Mouse (Mus musculus): ENCODE measurements around the gene Osgin1. TPM values are rescaled to one million over a fixed set of nuclear protein-coding genes. Genes with fewer than 3 reads are reported as not detected.
A peak's percentile ranks its signal among the peaks of the same experiment; 100 is the strongest.

The Osgin1 gene
- polyA plus RNA-seq, 1 experiment from 2014 or later: 19.6 TPM

DNA sequence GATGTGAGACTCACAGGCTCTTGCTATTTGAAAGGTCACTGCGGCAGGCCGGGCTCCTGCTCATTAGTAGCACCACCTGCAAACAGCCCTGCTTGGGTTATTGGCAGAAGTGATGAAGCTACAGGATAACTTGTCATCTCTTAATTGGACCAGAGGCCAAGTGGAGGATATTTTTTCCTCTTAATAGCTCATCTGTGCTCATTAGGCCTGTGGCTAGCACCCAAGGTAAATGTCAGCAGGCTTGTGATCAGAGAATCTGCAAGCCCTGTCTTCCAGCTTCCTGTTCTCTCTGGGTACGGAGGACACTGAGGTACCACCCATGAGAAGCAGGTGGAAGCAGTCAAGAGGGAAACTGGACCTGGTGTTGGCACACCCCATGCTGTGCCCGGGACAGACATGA, 17.2 kb downstream of the Osgin1 start:
- H3K27ac ChIP-seq (ENCODE audit: low read depth, low read length): no peak overlapping the region
- no peak overlapping the region for H3K4me3 ChIP-seq (ENCODE audit: low read depth, low read length)
- H3K9me3 ChIP-seq (ENCODE audit: control insufficient read depth): no peaks in the 10 kb centered on the region
- no peak for TF ChIP-seq CTCF (IDR thresholded peaks at IDR 0.05; ENCODE audit: low read depth)
- ATAC-seq: no peak
- H3K9ac ChIP-seq (ENCODE audit: low read depth, low read length): no peak overlapping the region
- no peaks in the 10 kb centered on the region for H3K36me3 ChIP-seq (ENCODE audit: control insufficient read depth, insufficient read depth)
- 88% methylated on average over 4 of the region's 4 CpGs for WGBS
- peaks cover 26% of the 10 kb centered on the region for H3K27me3 ChIP-seq (replicated peaks; ENCODE audit: control insufficient read depth, insufficient read depth, low read length)
- no peak overlapping the region for H3K4me2 ChIP-seq (replicated peaks; ENCODE audit: low read depth)
- no peaks in the 10 kb centered on the region for H3K4me1 ChIP-seq (replicated peaks; ENCODE audit: control insufficient read depth, insufficient read depth, low read length)

DNA sequence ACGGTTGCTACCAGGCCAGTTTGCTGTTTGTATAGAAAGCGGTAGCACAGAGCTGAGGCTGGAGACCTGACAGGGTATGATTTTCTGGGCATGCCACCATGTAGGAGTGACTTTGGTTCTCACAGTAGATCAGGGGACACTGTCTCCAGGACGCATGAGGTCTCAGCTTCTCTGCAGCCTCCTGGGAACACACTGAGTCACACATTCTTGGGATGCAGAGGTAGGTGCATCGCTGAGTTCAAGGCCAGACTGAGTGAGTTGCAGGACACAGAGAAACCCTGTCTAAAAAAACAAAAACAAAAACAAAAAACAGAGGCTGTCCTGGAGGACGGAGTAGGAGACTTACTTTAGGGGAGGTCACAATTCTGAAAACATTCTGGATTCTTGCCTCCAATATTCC, 19.0 kb downstream of the Osgin1 start:
- no peak for ATAC-seq
- Histone ChIP-seq H3K36me3 (ENCODE audit: control insufficient read depth, insufficient read depth) (no peaks in the 10 kb centered on the region), H3K27ac (ENCODE audit: low read depth, low read length) (no peak overlapping the region), H3K27me3 (replicated peaks; ENCODE audit: control insufficient read depth, insufficient read depth, low read length) (peaks cover 16% of the 10 kb centered on the region), H3K4me1 (replicated peaks; ENCODE audit: control insufficient read depth, insufficient read depth, low read length) (no peaks in the 10 kb centered on the region), H3K4me2 (replicated peaks; ENCODE audit: low read depth) (no peak overlapping the region), H3K4me3 (ENCODE audit: low read depth, low read length) (no peak overlapping the region), H3K9ac (ENCODE audit: low read depth, low read length) (no peak overlapping the region), H3K9me3 (ENCODE audit: control insufficient read depth) (no peaks in the 10 kb centered on the region)
- WGBS: 89% methylated on average over 5 of the region's 5 CpGs
- TF ChIP-seq CTCF (IDR thresholded peaks at IDR 0.05; ENCODE audit: low read depth): no peak

DNA sequence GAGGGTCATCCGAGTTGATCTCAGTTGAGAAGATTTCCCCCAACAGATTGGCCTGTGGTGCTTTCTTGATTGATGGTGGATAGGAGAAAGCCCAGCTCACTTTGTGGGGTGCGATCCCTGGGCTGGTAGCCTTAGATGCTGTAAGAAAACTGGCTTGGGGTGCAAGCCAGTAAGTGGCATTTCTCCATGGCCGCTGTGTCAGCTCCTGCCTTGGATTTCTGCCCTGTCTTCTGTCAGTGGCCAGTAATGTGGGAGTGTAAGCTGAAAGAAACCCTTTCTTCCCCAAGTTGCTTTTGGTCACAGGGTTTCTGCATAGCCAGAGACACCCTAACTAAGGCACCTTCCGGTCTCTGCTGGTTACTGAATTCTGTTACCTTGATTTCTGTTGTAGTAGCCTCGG, 22.1 kb downstream of the Osgin1 start:
- no peak for TF ChIP-seq CTCF (IDR thresholded peaks at IDR 0.05; ENCODE audit: low read depth)
- Histone ChIP-seq H3K4me1 (replicated peaks; ENCODE audit: control insufficient read depth, insufficient read depth, low read length) (no peaks in the 10 kb centered on the region), H3K27me3 (replicated peaks; ENCODE audit: control insufficient read depth, insufficient read depth, low read length) (no peaks in the 10 kb centered on the region), H3K36me3 (ENCODE audit: control insufficient read depth, insufficient read depth) (no peaks in the 10 kb centered on the region), H3K4me2 (replicated peaks; ENCODE audit: low read depth) (no peak overlapping the region), H3K9me3 (ENCODE audit: control insufficient read depth) (no peaks in the 10 kb centered on the region), H3K27ac (ENCODE audit: low read depth, low read length) (no peak overlapping the region), H3K4me3 (ENCODE audit: low read depth, low read length) (no peak overlapping the region), H3K9ac (ENCODE audit: low read depth, low read length) (no peak overlapping the region)
- no peak for ATAC-seq
- WGBS: 84% methylated on average over 5 of the region's 5 CpGs

DNA sequence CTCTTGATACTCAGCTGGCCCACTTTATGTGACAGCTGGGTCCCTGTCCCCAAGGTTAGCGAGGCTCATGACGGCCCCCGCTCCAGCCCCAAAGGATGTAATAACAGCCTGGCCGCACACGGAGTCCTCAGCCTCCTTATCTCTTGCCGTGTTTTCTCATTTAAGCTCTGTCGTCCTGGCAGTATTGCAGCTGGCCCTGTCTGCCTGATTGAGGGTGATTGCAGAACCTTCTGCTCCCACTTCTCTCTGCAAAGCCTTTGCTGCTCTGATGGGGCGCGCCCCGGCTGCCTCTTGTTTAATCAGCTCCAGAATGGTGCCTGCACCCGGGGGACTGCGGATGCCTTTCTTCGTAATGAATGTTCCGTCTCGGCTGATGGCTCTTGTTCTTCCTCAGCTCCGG, 25.8 kb downstream of the Osgin1 start:
- Histone ChIP-seq H3K4me3 (ENCODE audit: low read depth, low read length) (no peak overlapping the region), H3K27ac (ENCODE audit: low read depth, low read length) (no peak overlapping the region), H3K27me3 (replicated peaks; ENCODE audit: control insufficient read depth, insufficient read depth, low read length) (0 out of 2 replicates have a peak, but pooled peaks cover 2% of the 10 kb centered on the region), H3K36me3 (ENCODE audit: control insufficient read depth, insufficient read depth) (no peaks in the 10 kb centered on the region), H3K4me1 (replicated peaks; ENCODE audit: control insufficient read depth, insufficient read depth, low read length) (no peaks in the 10 kb centered on the region), H3K4me2 (replicated peaks; ENCODE audit: low read depth) (no peak overlapping the region), H3K9ac (ENCODE audit: low read depth, low read length) (no peak overlapping the region), H3K9me3 (ENCODE audit: control insufficient read depth) (no peaks in the 10 kb centered on the region)
- no peak for ATAC-seq
- no peak for TF ChIP-seq CTCF (IDR thresholded peaks at IDR 0.05; ENCODE audit: low read depth)
- WGBS: 21% methylated on average over 16 of the region's 16 CpGs

DNA sequence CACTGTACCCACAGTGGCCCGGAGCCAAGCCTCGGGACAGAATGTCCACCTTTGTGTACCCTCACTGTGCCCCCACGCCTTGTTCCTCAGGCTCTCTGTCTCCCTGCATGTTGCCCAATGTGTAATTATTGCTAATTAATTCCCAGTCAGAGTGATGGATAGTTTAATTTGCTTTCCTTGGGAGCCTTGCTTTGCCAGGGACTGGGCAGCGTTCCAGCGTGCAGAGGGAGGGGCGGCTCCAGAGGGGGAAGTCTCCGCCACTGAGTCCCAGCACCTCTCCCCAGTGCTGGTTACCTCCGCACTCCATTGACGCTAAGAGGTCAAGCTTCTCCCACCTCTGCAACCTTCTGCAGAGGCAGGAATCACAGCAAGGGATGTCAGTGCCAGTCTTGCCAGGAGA, 27.4 kb downstream of the Osgin1 start:
- ATAC-seq: no peak
- Histone ChIP-seq H3K36me3 (ENCODE audit: control insufficient read depth, insufficient read depth) (no peaks in the 10 kb centered on the region), H3K9me3 (ENCODE audit: control insufficient read depth) (no peaks in the 10 kb centered on the region), H3K27me3 (replicated peaks; ENCODE audit: control insufficient read depth, insufficient read depth, low read length) (peaks cover 12% of the 10 kb centered on the region; the same call in 1 of the 2 replicates), H3K9ac (ENCODE audit: low read depth, low read length) (no peak overlapping the region), H3K27ac (ENCODE audit: low read depth, low read length) (no peak overlapping the region), H3K4me1 (replicated peaks; ENCODE audit: control insufficient read depth, insufficient read depth, low read length) (no peaks in the 10 kb centered on the region), H3K4me3 (ENCODE audit: low read depth, low read length) (no peak overlapping the region), H3K4me2 (replicated peaks; ENCODE audit: low read depth) (no peak overlapping the region)
- 80% methylated on average over 9 of the region's 9 CpGs for WGBS
- TF ChIP-seq CTCF (IDR thresholded peaks at IDR 0.05; ENCODE audit: low read depth): no peak

DNA sequence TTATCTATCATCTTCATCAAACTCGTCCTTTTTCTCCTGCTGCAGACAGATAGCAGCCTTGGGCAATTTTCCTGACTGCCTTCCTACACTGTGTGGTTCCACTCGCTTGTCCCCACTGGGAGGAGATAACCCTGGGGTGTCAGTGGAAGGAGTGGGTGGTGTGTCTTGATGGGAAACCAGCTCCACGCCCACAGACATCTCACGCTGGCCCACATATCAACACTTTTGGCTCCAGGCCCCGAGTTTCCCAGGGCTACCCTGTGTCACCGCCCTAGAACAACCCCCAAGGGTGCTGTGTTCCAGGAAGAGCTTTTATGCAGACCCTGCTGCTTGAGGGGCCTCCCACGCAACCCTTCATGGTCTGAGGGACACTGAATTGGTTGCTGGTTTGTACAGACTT, 29.8 kb downstream of the Osgin1 start:
- Histone ChIP-seq H3K9me3 (ENCODE audit: control insufficient read depth) (no peaks in the 10 kb centered on the region), H3K4me2 (replicated peaks; ENCODE audit: low read depth) (no peak overlapping the region), H3K4me3 (ENCODE audit: low read depth, low read length) (no peak overlapping the region), H3K27me3 (replicated peaks; ENCODE audit: control insufficient read depth, insufficient read depth, low read length) (peaks cover 19% of the 10 kb centered on the region; the same call in 1 of the 2 replicates), H3K9ac (ENCODE audit: low read depth, low read length) (no peak overlapping the region), H3K36me3 (ENCODE audit: control insufficient read depth, insufficient read depth) (no peaks in the 10 kb centered on the region), H3K4me1 (replicated peaks; ENCODE audit: control insufficient read depth, insufficient read depth, low read length) (no peaks in the 10 kb centered on the region), H3K27ac (ENCODE audit: low read depth, low read length) (no peak overlapping the region)
- no peak for TF ChIP-seq CTCF (IDR thresholded peaks at IDR 0.05; ENCODE audit: low read depth)
- 73% methylated on average over 7 of the region's 7 CpGs for WGBS
- ATAC-seq: no peak

DNA sequence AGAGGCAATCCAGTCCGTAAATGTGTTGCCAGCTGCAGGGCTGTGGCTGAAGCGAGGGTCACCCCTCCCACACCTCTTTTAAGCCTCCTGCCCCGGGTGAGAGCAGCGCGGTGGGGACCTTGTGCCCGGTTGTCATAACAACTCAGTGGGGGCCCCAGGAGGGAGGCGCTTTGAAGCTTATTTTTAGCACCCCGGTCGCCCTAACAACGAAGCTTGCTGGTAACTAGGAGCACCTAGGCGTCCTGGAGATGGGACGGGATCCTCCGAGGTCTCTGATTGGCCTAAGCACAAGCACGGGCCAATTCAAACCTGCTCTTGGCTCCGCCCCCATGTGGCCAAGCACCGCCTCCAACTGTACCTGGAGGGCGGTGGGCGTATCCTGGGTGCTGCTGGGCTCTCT, 32.2 kb downstream of the Osgin1 start:
- H3K4me3 ChIP-seq (ENCODE audit: low read depth, low read length): no peak overlapping the region

More for the DNA sequence above, 32.2 kb downstream of the Osgin1 start:
- H3K9ac ChIP-seq (ENCODE audit: low read depth, low read length): no peak overlapping the region
- no peaks in the 10 kb centered on the region for H3K9me3 ChIP-seq (ENCODE audit: control insufficient read depth)
- H3K27ac ChIP-seq (ENCODE audit: low read depth, low read length): no peak overlapping the region
- H3K27me3 ChIP-seq (replicated peaks; ENCODE audit: control insufficient read depth, insufficient read depth, low read length): peaks cover 19% of the 10 kb centered on the region; the same call in 1 of the 2 replicates
- H3K4me1 ChIP-seq (replicated peaks; ENCODE audit: control insufficient read depth, insufficient read depth, low read length): no peaks in the 10 kb centered on the region
- ATAC-seq: peak; percentile 36
- no peaks in the 10 kb centered on the region for H3K36me3 ChIP-seq (ENCODE audit: control insufficient read depth, insufficient read depth)
- WGBS: 2% methylated on average over 18 of the region's 18 CpGs
- no peak for TF ChIP-seq CTCF (IDR thresholded peaks at IDR 0.05; ENCODE audit: low read depth)
- peak overlapping the region; percentile 48; the same call in 1 of the 2 replicates for H3K4me2 ChIP-seq (replicated peaks; ENCODE audit: low read depth)

Measured in intestine, postnatal 0 days (tissue).